Mouse (Mus musculus) hindbrain, postnatal 0 days (tissue): ENCODE results near the gene Olfr1411. TPM values are rescaled to one million over a fixed set of nuclear protein-coding genes. Genes with fewer than 3 reads are reported as not detected.

ENCODE experiments used
- ATAC-seq: fragments of 200-750 bp; cut with Nextera tagmentation; 2 replicates; pipeline ENCODE4 v1.8.0; 2017; ENCODE audit warnings: mild to moderate bottlenecking, moderate TSS enrichment, moderate library complexity
- DNase-seq: peaks from one replicate; pipeline ENCODE4 v3.0.0-alpha.2; 2015; ENCODE audit warnings: low spot score
- H3K27ac ChIP-seq: fragments of 300-500 bp; sonication (generic); 2 replicates; pipeline ENCODE4 v1.5.1; 2014; ENCODE audit warnings: mild to moderate bottlenecking
- H3K27me3 ChIP-seq: fragments of 300-500 bp; sonication (generic); 2 replicates; pipeline ENCODE4 v1.6.1; 2014; ENCODE audit warnings: low read length, mixed read lengths; ENCODE audit not compliant: insufficient read depth
- H3K36me3 ChIP-seq: fragments of 300-500 bp; sonication (generic); 2 replicates; pipeline ENCODE4 v1.6.1; 2014; ENCODE audit warnings: low read length, mixed read lengths; ENCODE audit not compliant: insufficient read depth
- H3K4me1 ChIP-seq: fragments of 300-500 bp; sonication (generic); 2 replicates; pipeline ENCODE4 v1.6.1; 2014; ENCODE audit warnings: antibody characterized with exemption, low read length, mixed read lengths; ENCODE audit not compliant: insufficient read depth
- H3K4me2 ChIP-seq: fragments of 300-500 bp; sonication (generic); 2 replicates; pipeline ENCODE4 v1.6.1; 2014; ENCODE audit warnings: low read depth, mild to moderate bottlenecking, low read length, moderate library complexity, mixed read lengths
- H3K4me3 ChIP-seq: fragments of 300-500 bp; sonication (generic); 2 replicates; pipeline ENCODE4 v1.5.1; 2014; ENCODE audit warnings: low read length
- H3K9ac ChIP-seq: fragments of 300-500 bp; sonication (generic); replicated peaks from 2 replicates; pipeline ENCODE4 v1.6.1; 2014; ENCODE audit warnings: mild to moderate bottlenecking, low read length, moderate library complexity, mixed read lengths
- H3K9me3 ChIP-seq: fragments of 300-500 bp; sonication (generic); 2 replicates; pipeline ENCODE4 v1.6.1; 2016; ENCODE audit warnings: low read length, mixed read lengths
- CTCF ChIP-seq: IDR thresholded peaks from 2 replicates; pipeline ENCODE4 v1.5.1; 2016; ENCODE audit warnings: antibody characterized with exemption, control low read depth, low read depth
- WGBS: fragments of 180-500 bp; shearing (Covaris S2); extraction: QIAGEN DNeasy Blood & Tissue Kit; methylation state at CpG from one replicate; pipeline ENCODE4 v1.1.7; 2014; 5-methylcytosine and 5-hydroxymethylcytosine counted together
- polyA plus RNA-seq: library from polyadenylated mRNA; unstranded; fragments of >200 nt; fragmentation: Nextera tagmentation; extraction: Ambion mirVana; gene quantifications from 2 replicates; pipeline ENCODE4 v1.2.1, GENCODE M21; 2015
- total RNA-seq: library from RNA; depleted of rRNA; stranded (reverse); fragments of >200 nt; gene quantifications from 2 replicates; pipeline ENCODE4 v1.2.3, GENCODE M21; 2014; rRNA removed

The Olfr1411 gene
- total and polyA plus RNA-seq, 2 experiments from 2014 or later: not detected

GRCm38 (mm10) chr1:92646111-92646510 lies 51.9 kb downstream of the Olfr1411 start:
- no peaks in the 10 kb centered on the region for H3K27me3 ChIP-seq
- ATAC-seq (no peak), DNase-seq (no peak)
- 0 out of 2 replicates have a peak, but pooled peaks cover 5% of the 10 kb centered on the region for H3K4me1 ChIP-seq
- H3K36me3 ChIP-seq: no peaks in the 10 kb centered on the region
- no peak overlapping the region for H3K4me3 ChIP-seq
- H3K4me2 ChIP-seq: no peak overlapping the region
- 57% methylated on average over 2 of the region's 2 CpGs for WGBS
- H3K9ac ChIP-seq: no peak overlapping the region
- no peak for TF ChIP-seq CTCF
- H3K9me3 ChIP-seq: no peaks in the 10 kb centered on the region
- H3K27ac ChIP-seq: no peak overlapping the region

GRCm38 (mm10) chr1:92646601-92647000 lies 52.4 kb downstream of the Olfr1411 start:
- no peak for TF ChIP-seq CTCF
- H3K4me1 ChIP-seq: 0 out of 2 replicates have a peak, but pooled peaks cover 5% of the 10 kb centered on the region
- H3K9ac ChIP-seq: no peak overlapping the region
- no peak for DNase-seq
- no peaks in the 10 kb centered on the region for H3K27me3 ChIP-seq
- no peak overlapping the region for H3K4me3 ChIP-seq
- H3K4me2 ChIP-seq: no peak overlapping the region
- WGBS: 84% methylated on average over 7 of the region's 7 CpGs
- ATAC-seq: no peak
- H3K27ac ChIP-seq: no peak overlapping the region
- H3K9me3 ChIP-seq: no peaks in the 10 kb centered on the region
- no peaks in the 10 kb centered on the region for H3K36me3 ChIP-seq

- no peak overlapping the region for H3K4me3 ChIP-seq
- no peak overlapping the region for H3K4me2 ChIP-seq
- no peak overlapping the region for H3K27ac ChIP-seq
- DNase-seq (no peak), ATAC-seq (no peak)
- no peaks in the 10 kb centered on the region for H3K27me3 ChIP-seq
- no peak overlapping the region for H3K9ac ChIP-seq
- no peaks in the 10 kb centered on the region for H3K36me3 ChIP-seq
- 78% methylated on average over 4 of the region's 4 CpGs for WGBS
- H3K9me3 ChIP-seq: no peaks in the 10 kb centered on the region
- no peak for TF ChIP-seq CTCF
- 0 out of 2 replicates have a peak, but pooled peaks cover 5% of the 10 kb centered on the region for H3K4me1 ChIP-seq
These were observed 52.8 kb downstream of the Olfr1411 start for GRCm38 (mm10) chr1:92647026-92647425.

Other genes starting within 250 kb of the Olfr1411 start
- 187 and 244 TPM in 2 replicates for gene Ndufa10, start 120.6 kb upstream of the Olfr1411 start, total RNA-seq
- 373 and 388 TPM in 2 replicates for gene Ndufa10, start 120.6 kb upstream of the Olfr1411 start, polyA plus RNA-seq
- not detected in 2 replicates for gene Olfr1416, start 109.3 kb upstream of the Olfr1411 start, total RNA-seq
- gene Olfr1416, start 109.3 kb upstream of the Olfr1411 start, polyA plus RNA-seq: not detected in 2 replicates
- not detected in 2 replicates for gene Olfr1415, start 98.3 kb upstream of the Olfr1411 start, total RNA-seq
- not detected in 2 replicates for gene Olfr1415, start 98.3 kb upstream of the Olfr1411 start, polyA plus RNA-seq
- not detected in 2 replicates for gene Olfr1414, start 75.8 kb upstream of the Olfr1411 start, total RNA-seq
- not detected in 2 replicates for gene Olfr1414, start 75.8 kb upstream of the Olfr1411 start, polyA plus RNA-seq
- gene Olfr1413, start 23.1 kb upstream of the Olfr1411 start, total RNA-seq: not detected in 2 replicates
- gene Olfr1413, start 23.1 kb upstream of the Olfr1411 start, polyA plus RNA-seq: not detected in 2 replicates
- gene Olfr1412, start 8.6 kb upstream of the Olfr1411 start, total RNA-seq: not detected in 2 replicates
- not detected in 2 replicates for gene Olfr1412, start 8.6 kb upstream of the Olfr1411 start, polyA plus RNA-seq
- not detected in 2 replicates for gene Olfr1410, start 11.4 kb downstream of the Olfr1411 start, total RNA-seq
- not detected in 2 replicates for gene Olfr1410, start 11.4 kb downstream of the Olfr1411 start, polyA plus RNA-seq
- gene Olfr12, start 23.4 kb downstream of the Olfr1411 start, total RNA-seq: not detected in 2 replicates
- gene Olfr12, start 23.4 kb downstream of the Olfr1411 start, polyA plus RNA-seq: not detected in 2 replicates
- gene Cops9, start 47.6 kb downstream of the Olfr1411 start, total RNA-seq: 201 and 223 TPM in 2 replicates
- gene Cops9, start 47.6 kb downstream of the Olfr1411 start, polyA plus RNA-seq: 641 and 676 TPM in 2 replicates
- gene Otos, start 54.4 kb downstream of the Olfr1411 start, total RNA-seq: not detected in 2 replicates
- gene Otos, start 54.4 kb downstream of the Olfr1411 start, polyA plus RNA-seq: 0.81 and 0.88 TPM in 2 replicates
- gene Gpc1, start 237.2 kb downstream of the Olfr1411 start, total RNA-seq: 196 and 215 TPM in 2 replicates
- 55.5 and 57.8 TPM in 2 replicates for gene Gpc1, start 237.2 kb downstream of the Olfr1411 start, polyA plus RNA-seq